Mouse (Mus musculus): Measurements from ENCODE around the gene Sars2. TPM values are rescaled to one million over a fixed set of nuclear protein-coding genes. Genes with fewer than 3 reads are reported as not detected.

Gene Sars2
- polyA plus RNA-seq, 1 experiment, result 11.9 TPM

GRCm38 (mm10) chr7:28788307-28789195 lies 46.8 kb downstream of the Sars2 start, which contains the start of gene Rinl:
TSS of gene Rinl (plus strand) at chr7:28788969.
- WGBS, result 17% methylated on average over 5 of the region's 5 CpGs
- peaks cover 3% of the 10 kb centered on the region; the same call in 1 of the 2 replicates for H3K4me1 ChIP-seq (ENCODE audit: control insufficient read depth, insufficient read depth, low read length)
- H3K4me3 ChIP-seq (replicated peaks; ENCODE audit: control insufficient read depth, low read depth, low read length), result peak within 1 kb of the TSS; percentile 81
- TF ChIP-seq CTCF (IDR thresholded peaks at IDR 0.05; ENCODE audit: control insufficient read depth, insufficient read depth, low read length) (no peak), POLR2A (IDR thresholded peaks at IDR 0.05; ENCODE audit: borderline replicate concordance, control insufficient read depth, low read depth, low read length) (no peak)
- H3K27ac ChIP-seq (ENCODE audit: control insufficient read depth, insufficient read depth, low read depth, low read length, poor library complexity), result peak within 1 kb of the TSS; percentile 70

DNA sequence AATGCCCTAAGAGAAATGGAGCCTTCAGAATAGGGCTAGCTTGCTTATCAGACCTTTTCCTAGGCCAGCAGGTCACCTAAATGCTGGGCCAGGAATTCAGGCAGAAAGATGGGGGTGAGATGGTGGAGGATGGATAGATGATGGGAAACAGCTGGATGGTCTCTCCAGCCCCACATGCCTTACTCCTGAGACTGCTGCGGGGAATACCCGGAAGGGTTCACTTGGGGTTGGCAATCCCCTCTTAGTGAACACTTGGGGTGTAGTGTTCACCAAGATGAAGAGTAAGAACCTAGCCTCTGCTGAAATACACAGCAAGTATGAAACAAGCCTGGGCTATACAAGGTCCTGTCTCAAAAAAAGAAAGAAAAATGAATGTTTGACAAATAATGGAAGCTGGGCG lies 47.4 kb downstream of the Sars2 start:
- WGBS, result 67% methylated on average over 3 of the region's 3 CpGs
- H3K4me1 ChIP-seq (ENCODE audit: control insufficient read depth, insufficient read depth, low read length), result peaks cover 3% of the 10 kb centered on the region; the same call in 1 of the 2 replicates
- H3K4me3 ChIP-seq (replicated peaks; ENCODE audit: control insufficient read depth, low read depth, low read length), result peak overlapping the region; percentile 81
- H3K27ac ChIP-seq (ENCODE audit: control insufficient read depth, insufficient read depth, low read depth, low read length, poor library complexity), result peak overlapping the region; percentile 70
- TF ChIP-seq POLR2A (IDR thresholded peaks at IDR 0.05; ENCODE audit: borderline replicate concordance, control insufficient read depth, low read depth, low read length) (no peak), CTCF (IDR thresholded peaks at IDR 0.05; ENCODE audit: control insufficient read depth, insufficient read depth, low read length) (no peak)

- WGBS, result 70% methylated on average over 8 of the region's 8 CpGs
- peaks cover 3% of the 10 kb centered on the region; the same call in 1 of the 2 replicates for H3K4me1 ChIP-seq (ENCODE audit: control insufficient read depth, insufficient read depth, low read length)
- TF ChIP-seq CTCF (IDR thresholded peaks at IDR 0.05; ENCODE audit: control insufficient read depth, insufficient read depth, low read length), result no peak
- TF ChIP-seq POLR2A (IDR thresholded peaks at IDR 0.05; ENCODE audit: borderline replicate concordance, control insufficient read depth, low read depth, low read length), result no peak
- no peak overlapping the region for H3K4me3 ChIP-seq (replicated peaks; ENCODE audit: control insufficient read depth, low read depth, low read length)
- H3K27ac ChIP-seq (ENCODE audit: control insufficient read depth, insufficient read depth, low read depth, low read length, poor library complexity), result no peak overlapping the region
Observed at GRCm38 (mm10) chr7:28790066-28790806, 48.4 kb downstream of the Sars2 start.

- peaks cover 3% of the 10 kb centered on the region; the same call in 1 of the 2 replicates for H3K4me1 ChIP-seq (ENCODE audit: control insufficient read depth, insufficient read depth, low read length)
Observed at GRCm38 (mm10) chr7:28791706-28792105, 49.9 kb downstream of the Sars2 start.

DNA sequence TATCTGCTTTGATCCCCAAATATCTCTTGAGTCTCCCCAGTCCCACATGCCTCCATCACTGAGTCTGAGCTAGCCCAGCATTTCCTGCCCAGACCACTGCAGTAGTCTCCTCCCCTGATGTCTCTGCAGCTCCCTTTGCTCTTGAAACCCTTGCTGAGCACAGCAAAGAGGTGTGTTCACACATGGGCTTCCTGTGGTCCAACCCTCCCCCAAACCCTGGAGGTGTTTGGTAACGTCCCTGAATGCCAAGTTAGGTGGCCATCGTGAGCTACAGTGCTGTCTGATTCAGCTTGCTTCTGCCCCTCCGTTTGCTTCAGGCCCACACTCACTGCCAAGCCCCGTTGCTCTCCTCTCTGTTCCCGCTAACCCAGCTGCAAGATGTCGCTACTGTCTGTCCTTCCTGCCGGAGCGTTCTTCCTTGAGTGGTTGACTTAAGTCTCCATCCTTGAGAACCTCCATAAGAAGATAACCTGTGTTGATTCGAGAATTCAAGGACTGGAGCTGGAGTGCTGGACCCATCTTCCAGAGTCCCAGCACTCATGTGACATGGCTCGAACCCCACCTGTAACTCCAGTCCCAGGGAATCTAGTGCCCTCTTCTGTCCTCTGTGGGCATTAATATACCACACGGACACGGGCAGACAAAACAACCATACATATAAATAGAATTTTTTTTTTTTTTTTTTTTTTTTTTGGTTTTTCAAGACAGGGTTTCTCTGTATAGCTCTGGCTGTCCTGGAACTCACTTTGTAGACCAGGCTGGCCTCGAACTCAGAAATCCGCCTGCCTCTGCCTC lies 50.8 kb downstream of the Sars2 start:
- Histone ChIP-seq H3K27ac (ENCODE audit: control insufficient read depth, insufficient read depth, low read depth, low read length, poor library complexity) (peak overlapping the region; percentile 41), H3K4me1 (ENCODE audit: control insufficient read depth, insufficient read depth, low read length) (peaks cover 3% of the 10 kb centered on the region; the same call in 1 of the 2 replicates)
- WGBS, result 54% methylated on average over 14 of the region's 14 CpGs

More at GRCm38 (mm10) chr7:28791706-28792105, 49.9 kb downstream of the Sars2 start:
- no peak overlapping the region for H3K27ac ChIP-seq (ENCODE audit: control insufficient read depth, insufficient read depth, low read depth, low read length, poor library complexity)
- TF ChIP-seq CTCF (IDR thresholded peaks at IDR 0.05; ENCODE audit: control insufficient read depth, insufficient read depth, low read length) (no peak), POLR2A (IDR thresholded peaks at IDR 0.05; ENCODE audit: borderline replicate concordance, control insufficient read depth, low read depth, low read length) (no peak)
- no peak overlapping the region for H3K4me3 ChIP-seq (replicated peaks; ENCODE audit: control insufficient read depth, low read depth, low read length)

DNA sequence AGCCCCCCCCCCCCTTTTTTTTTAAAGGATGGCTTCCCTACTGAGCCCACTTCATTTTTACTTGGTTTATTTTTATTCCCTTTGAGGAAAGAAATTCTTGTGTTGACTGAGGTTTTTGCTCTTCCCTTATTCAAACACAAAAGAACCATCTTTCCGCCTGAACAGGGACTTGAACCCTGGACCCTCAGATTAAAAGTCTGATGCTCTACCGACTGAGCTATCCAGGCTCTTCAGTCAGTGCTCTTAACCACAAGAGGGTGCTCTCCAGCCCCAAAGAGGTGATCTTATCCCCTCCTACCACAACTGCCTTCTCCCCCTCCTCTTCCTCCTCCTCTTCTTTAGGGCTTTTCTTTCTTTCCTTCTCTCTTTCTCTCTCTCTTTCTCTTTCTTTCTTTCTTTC lies 52.0 kb downstream of the Sars2 start:
- H3K4me1 ChIP-seq (ENCODE audit: control insufficient read depth, insufficient read depth, low read length), result peaks cover 3% of the 10 kb centered on the region; the same call in 1 of the 2 replicates
- WGBS, result 28% methylated on average over 2 of the region's 2 CpGs
- no peak overlapping the region for H3K4me3 ChIP-seq (replicated peaks; ENCODE audit: control insufficient read depth, low read depth, low read length)
- no peak for TF ChIP-seq POLR2A (IDR thresholded peaks at IDR 0.05; ENCODE audit: borderline replicate concordance, control insufficient read depth, low read depth, low read length)
- TF ChIP-seq CTCF (IDR thresholded peaks at IDR 0.05; ENCODE audit: control insufficient read depth, insufficient read depth, low read length), result peak; percentile 50; the same call in 1 of the 2 replicates
- H3K27ac ChIP-seq (ENCODE audit: control insufficient read depth, insufficient read depth, low read depth, low read length, poor library complexity), result no peak overlapping the region

More for the DNA sequence above, 50.8 kb downstream of the Sars2 start:
- peak; percentile 29; the same call in 1 of the 2 replicates for TF ChIP-seq CTCF (IDR thresholded peaks at IDR 0.05; ENCODE audit: control insufficient read depth, insufficient read depth, low read length)
- TF ChIP-seq POLR2A (IDR thresholded peaks at IDR 0.05; ENCODE audit: borderline replicate concordance, control insufficient read depth, low read depth, low read length), result no peak
- no peak overlapping the region for H3K4me3 ChIP-seq (replicated peaks; ENCODE audit: control insufficient read depth, low read depth, low read length)

GRCm38 (mm10) chr7:28794496-28794895 lies 52.7 kb downstream of the Sars2 start:
- TF ChIP-seq POLR2A (IDR thresholded peaks at IDR 0.05; ENCODE audit: borderline replicate concordance, control insufficient read depth, low read depth, low read length), result no peak
- TF ChIP-seq CTCF (IDR thresholded peaks at IDR 0.05; ENCODE audit: control insufficient read depth, insufficient read depth, low read length), result no peak

More at GRCm38 (mm10) chr7:28794496-28794895, 52.7 kb downstream of the Sars2 start:
- peaks cover 3% of the 10 kb centered on the region; the same call in 1 of the 2 replicates for H3K4me1 ChIP-seq (ENCODE audit: control insufficient read depth, insufficient read depth, low read length)
- H3K27ac ChIP-seq (ENCODE audit: control insufficient read depth, insufficient read depth, low read depth, low read length, poor library complexity), result 0 out of 2 replicates have a peak overlapping the region, but pooled peaks have one; percentile 13
- no peak overlapping the region for H3K4me3 ChIP-seq (replicated peaks; ENCODE audit: control insufficient read depth, low read depth, low read length)
- 80% methylated on average over 3 of the region's 3 CpGs for WGBS

Data from bone marrow, adult 2 months (tissue).